Mouse (Mus musculus) myocyte (in vitro differentiated cells): ENCODE measurements around the gene Serpina3j.

Experiments
- CEBPB ChIP-seq: IDR thresholded peaks from 2 replicates; pipeline ENCODE4 v1.6.1; 2011; ENCODE audit warnings: mild to moderate bottlenecking, moderate library complexity; ENCODE audit not compliant: poor library complexity, insufficient read depth, severe bottlenecking
- E2F4 ChIP-seq: IDR thresholded peaks from one replicate; pipeline ENCODE4 v1.6.1; 2011; ENCODE audit warnings: mild to moderate bottlenecking, control low read depth, moderate library complexity; ENCODE audit not compliant: insufficient read depth
- MAX ChIP-seq: IDR thresholded peaks from one replicate; pipeline ENCODE4 v1.6.1; 2011; ENCODE audit warnings: low read depth, mild to moderate bottlenecking, control low read depth
- MYOD1 ChIP-seq, 3 experiments: IDR thresholded peaks; one replicate each; pipeline ENCODE4 v1.6.1; 2011; ENCODE audit warnings: control low read depth in 2 of 3, low read depth in 2 of 3, mild to moderate bottlenecking in 2 of 3, moderate library complexity in 1 of 3; ENCODE audit not compliant: insufficient read length in 2 of 3, control insufficient read depth in 1 of 3
- MYOG ChIP-seq, 3 experiments: IDR thresholded peaks; one replicate each; pipeline ENCODE4 v1.6.1; 2011; ENCODE audit warnings: control low read depth in 2 of 3, low read depth in 2 of 3, mild to moderate bottlenecking in 2 of 3; ENCODE audit not compliant: insufficient read length in 2 of 3, control insufficient read depth in 1 of 3, insufficient read depth in 1 of 3
- POLR2A ChIP-seq: IDR thresholded peaks from one replicate; pipeline ENCODE4 v1.6.1; 2011; ENCODE audit warnings: low read depth, mild to moderate bottlenecking, control low read depth, moderate library complexity; ENCODE audit not compliant: insufficient read length
- POLR2AphosphoS2 ChIP-seq: IDR thresholded peaks from one replicate; pipeline ENCODE4 v1.6.1; 2011; ENCODE audit warnings: low read depth, control low read depth; ENCODE audit not compliant: insufficient read length
- SRF ChIP-seq: IDR thresholded peaks from one replicate; pipeline ENCODE4 v1.6.1; 2011; ENCODE audit warnings: low read depth; ENCODE audit not compliant: control insufficient read depth, insufficient read length
- TCF12 ChIP-seq: IDR thresholded peaks from one replicate; pipeline ENCODE4 v1.6.1; 2011; ENCODE audit warnings: mild to moderate bottlenecking, control low read depth; ENCODE audit not compliant: poor library complexity, insufficient read depth, severe bottlenecking
- TCF3 ChIP-seq: IDR thresholded peaks from one replicate; pipeline ENCODE4 v1.6.1; 2011; ENCODE audit warnings: low read depth, control low read depth; ENCODE audit not compliant: insufficient read length
- USF1 ChIP-seq: IDR thresholded peaks from one replicate; pipeline ENCODE4 v1.6.1; 2011; ENCODE audit warnings: low read depth, mild to moderate bottlenecking, control low read depth, moderate library complexity

- TF ChIP-seq TCF12 (no peak), POLR2A (no peak), E2F4 (no peak), USF1 (no peak), MAX (no peak), CEBPB (no peak), POLR2AphosphoS2 (no peak), MYOD1 (IDR thresholded peaks at IDR 0.05; ENCODE audit: control insufficient read depth in 1 of 3, insufficient read length in 2 of 3, low read depth in 2 of 3) (no peak), MYOG (IDR thresholded peaks at IDR 0.05; ENCODE audit: control insufficient read depth in 1 of 3, insufficient read depth in 1 of 3, insufficient read length in 2 of 3, low read depth in 2 of 3) (no peak), SRF (no peak), TCF3 (no peak)
Measured at GRCm38 (mm10) chr12:104347091-104347490, 32.7 kb downstream of the Serpina3j start.
